Mouse (Mus musculus) thymus, postnatal 4 days (tissue): ENCODE data around the gene Frmd4b.

ENCODE experiments used
- DNase-seq: peaks from one replicate; pipeline ENCODE4 v3.0.0; 2021

Gene Frmd4b

DNA sequence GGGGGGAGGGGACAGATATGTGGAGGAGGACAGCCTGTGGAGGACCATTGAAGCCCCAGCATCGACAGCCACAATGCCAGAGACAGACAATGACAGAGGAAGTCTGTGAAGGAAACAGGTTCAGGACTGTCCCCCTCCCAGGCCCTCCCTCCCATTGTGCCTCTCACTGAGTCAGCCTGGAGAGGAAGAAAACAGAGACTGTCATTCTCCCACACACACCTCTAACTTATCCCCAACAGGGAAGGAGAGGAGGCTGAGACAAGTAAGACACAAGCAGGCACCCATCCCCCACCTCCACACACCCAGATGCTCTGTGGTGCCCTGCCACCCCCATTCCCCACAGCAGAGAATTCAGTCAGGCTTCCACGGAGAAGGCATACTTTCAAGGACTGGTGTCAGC lies 98.9 kb downstream of the Frmd4b start:
- no peak for DNase-seq

DNA sequence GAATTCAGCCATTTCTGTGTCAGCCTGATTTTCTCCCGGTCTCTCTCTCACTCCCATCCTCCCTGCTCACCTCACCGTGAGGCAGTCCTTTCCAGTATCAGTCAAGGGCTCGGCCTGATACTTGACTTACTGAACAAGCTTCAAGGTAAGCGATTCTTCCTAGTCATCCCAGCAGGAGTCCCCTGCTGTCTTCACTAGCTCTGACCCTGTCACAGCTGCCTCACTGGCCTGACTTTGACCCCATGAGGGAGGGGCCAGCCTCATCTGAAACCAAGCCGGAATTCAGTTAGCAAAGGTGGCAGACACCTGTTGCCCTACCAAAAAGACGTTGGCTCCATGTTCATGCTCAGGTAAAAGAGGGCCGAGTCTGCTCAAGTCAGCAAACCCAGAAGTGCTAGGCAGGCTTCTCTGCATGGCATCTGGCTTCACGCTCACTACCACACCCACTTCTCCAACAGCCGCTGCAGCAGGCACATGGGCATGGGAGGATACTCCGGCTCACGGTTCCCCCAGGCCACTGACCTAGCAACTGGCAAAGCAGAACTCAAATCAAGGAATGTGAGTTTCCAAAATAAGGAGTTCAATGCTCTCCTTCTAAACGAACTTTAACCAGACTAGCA lies 99.6 kb downstream of the Frmd4b start:
- no peak for DNase-seq

DNA sequence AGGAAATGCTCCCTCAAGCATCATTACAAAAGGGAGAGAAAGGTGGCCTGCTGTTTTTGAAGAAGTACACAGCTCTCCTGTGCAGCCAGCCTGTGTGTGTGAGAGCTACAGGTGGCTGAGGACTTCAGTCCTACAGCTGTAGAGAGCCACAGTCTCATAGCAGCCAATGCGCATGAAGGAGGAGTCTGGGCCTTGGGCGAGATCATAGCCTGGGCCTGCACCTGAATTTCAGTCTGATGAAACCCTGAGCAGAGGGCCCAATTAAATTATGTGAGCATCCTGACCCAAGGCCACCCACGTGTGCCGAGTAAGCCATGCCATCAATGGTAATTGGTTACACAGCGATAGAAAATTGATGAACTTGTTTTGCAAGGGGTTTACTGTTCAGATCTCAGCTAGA lies 100.4 kb downstream of the Frmd4b start:
- no peak for DNase-seq

DNA sequence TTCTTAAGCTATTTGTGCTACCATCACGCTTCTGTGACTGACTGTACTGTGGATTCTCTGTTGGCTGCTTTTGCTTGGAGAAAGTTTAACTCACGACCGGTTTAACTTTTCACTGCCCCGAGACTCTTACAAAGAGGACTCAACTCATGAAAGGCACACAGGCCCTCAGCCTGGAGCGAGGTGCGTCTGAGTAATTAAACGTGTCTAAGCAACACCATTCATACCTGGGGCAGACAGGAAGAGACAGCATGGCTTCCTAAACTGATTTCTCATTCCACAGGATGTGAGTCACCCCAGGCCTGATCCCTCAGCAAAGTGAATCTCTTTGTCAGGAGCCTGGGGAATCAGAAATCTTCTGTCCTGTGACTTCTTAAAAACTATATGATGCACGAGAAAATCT lies 106.6 kb downstream of the Frmd4b start:
- DNase-seq: no peak

DNA sequence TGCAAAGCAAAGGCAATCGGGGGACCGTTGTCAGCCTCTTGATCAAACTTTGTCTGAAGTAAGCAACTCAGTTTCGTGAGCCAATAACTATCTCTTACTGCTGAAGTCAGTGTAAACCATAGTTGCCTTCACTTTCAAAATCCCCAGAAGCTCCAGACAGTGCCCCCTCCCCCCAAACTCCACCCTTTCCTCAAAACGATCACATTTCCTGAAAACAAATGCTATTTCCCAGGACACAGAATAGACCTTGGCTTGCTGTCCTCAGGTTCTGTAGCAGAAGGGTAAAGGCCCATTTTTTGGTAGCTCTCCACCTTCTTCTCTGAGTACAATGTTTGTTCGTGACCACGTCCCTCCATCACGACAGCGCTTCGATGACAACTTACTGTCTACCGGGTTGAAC lies 107.9 kb downstream of the Frmd4b start:
- no peak for DNase-seq

DNA sequence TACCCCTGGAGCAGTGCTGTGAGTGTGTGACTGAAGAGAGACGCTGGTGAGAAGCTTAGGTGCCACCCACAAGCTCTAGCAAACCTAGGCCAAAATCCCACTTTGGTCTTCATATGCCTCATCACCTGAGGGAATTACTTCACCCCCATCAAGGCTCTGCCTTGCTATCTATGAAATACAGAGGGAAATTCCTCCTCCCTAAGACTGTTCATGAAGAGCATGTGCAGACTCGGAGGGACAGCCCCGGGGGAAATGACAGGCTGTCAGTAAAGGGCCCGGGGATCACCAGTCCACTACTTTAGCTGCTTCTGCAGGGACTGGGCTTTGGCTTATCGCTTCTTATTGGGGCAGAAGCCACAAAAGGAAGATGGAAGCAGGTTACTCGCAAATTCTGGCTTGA lies 108.9 kb downstream of the Frmd4b start:
- no peak for DNase-seq

DNA sequence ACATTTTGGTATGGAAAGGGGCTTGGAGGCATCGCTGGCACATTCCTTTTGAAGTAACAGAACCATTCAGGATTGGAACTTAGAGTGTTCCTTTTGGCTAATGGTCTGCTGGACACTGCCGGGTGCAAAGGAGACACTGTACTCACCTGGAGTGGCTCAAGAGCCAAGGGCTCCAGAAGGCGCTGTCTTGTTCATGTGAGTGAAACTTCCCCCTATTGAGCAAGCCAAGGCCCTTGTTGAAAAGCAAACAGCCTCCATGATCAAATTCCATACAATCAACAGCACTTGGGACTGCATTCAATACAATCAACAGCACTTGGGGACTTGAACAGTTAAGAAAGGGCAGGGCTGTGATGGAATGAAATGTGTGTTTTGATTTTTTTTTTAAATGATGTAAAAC lies 109.4 kb downstream of the Frmd4b start:
- no peak for DNase-seq

DNA sequence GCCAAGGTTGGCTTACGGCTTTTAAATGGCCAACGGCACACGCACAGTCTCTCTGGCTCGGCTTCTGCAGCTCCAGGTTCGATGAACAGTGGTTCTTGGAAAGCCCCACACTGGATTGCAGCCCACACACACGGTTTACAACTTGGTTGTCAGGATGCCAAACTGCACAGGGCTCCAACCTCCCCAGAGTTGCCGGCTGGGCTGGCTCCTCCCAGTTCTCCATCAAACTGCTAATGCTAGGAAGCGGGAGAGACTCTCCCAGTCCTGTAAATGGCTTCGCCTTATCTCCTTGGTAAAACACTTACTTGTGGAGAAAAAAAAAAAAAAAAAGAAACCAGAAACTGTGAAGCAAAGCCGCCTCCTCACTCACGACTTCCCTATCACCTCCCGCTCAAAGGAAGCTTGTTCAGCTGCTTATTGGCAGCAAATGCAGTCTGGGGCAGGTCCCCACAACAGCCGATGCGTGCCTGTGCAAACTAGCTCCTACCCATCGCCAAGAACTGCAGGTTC lies 111.1 kb downstream of the Frmd4b start:
- no peak for DNase-seq

DNA sequence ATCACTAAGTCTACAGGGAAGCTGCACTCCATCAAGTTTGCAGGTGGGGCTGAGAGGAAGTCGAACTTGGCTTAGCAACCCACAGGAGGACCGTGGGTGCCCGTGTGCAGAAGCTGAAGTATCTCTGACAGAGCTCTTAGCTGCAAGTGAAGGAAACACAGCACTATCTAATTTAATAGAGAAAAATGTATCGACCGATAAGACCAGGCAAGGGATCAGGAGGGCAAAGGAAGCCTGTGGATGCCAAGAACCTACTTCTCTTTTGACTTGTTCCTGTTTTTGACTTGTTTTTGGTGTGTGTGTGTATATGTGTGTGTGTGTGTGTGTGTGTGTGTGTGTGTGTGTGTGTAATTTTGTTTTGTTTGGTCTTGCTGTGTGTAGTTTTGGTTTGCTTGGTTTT lies 112.7 kb downstream of the Frmd4b start:
- DNase-seq: peak; percentile 19

DNA sequence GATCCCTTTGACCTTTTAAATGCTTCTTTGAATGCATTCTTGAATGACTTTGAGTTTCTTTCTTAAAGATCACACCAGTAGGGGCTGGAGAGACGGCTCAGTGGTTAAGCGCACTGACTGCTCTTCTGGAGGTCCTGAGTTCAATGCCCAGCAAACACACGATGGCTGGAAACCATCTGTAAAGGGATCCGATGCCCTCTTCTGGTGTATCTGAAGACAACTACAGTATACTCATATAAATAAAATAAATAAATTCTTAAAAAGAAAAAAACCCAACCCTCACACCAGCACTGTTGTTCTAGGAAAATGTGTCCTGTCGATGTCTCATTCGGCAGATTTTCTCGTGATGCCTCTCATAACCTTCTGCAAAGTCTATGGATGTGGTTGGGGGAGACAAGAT lies 116.3 kb downstream of the Frmd4b start:
- DNase-seq: no peak

DNA sequence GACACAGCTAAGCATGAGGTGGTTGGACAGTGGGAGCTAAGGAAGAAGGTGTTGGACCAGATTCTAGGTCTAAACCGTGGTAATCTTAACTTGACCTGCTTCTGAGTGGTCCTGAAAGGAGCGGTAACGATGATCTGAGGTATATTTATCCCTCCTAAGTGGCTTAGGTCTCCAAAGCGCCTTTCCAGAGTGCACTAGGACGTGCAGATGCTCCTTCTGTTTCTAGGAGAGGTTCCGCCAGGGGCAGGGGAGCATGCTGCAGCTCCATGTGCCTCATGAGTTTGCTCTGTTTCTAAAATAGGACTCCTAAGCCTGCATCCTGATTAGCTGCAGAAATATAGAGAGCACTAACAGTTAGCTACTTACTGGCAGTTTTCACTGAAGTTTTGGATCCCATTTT lies 117.1 kb downstream of the Frmd4b start:
- DNase-seq: no peak

DNA sequence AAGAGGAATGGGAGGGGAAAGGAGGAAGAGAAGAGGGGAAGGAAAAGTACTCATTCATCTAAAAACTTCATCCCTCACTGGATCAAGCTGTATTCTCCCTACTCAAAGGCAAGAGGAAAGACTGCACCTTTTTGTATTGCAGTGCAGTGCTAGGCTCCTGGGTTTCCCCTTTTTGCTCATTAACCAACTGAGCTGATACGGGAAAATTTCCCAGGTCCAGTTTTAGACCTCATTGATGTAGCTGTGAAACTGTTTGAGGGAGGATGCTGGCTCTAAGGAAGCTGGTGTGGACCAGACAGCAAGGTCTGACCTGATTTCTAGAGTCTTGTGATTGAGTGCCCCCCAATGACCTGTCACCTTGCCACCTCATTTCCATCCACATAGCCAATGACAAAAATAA lies 121.3 kb downstream of the Frmd4b start:
- no peak for DNase-seq

DNA sequence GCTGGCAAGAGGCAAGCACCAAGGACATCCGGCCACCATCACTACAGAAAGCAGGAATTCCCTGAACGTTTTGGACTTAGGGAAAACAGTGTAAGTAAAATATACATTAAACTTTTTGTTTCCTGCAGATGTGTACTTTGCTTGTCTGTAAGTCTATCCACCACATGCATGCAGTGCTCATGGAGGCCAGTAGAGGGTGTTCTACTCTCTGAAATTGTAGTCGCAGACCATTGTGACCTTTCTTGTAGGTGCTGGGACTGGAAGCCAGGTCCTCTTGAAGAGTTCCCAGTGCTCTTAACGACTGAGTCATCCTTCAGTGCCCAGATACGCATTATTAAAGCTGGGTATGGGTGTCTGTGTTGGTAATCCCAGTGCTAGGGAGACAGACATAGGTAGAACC lies 126.3 kb downstream of the Frmd4b start:
- DNase-seq: peak; percentile 23

DNA sequence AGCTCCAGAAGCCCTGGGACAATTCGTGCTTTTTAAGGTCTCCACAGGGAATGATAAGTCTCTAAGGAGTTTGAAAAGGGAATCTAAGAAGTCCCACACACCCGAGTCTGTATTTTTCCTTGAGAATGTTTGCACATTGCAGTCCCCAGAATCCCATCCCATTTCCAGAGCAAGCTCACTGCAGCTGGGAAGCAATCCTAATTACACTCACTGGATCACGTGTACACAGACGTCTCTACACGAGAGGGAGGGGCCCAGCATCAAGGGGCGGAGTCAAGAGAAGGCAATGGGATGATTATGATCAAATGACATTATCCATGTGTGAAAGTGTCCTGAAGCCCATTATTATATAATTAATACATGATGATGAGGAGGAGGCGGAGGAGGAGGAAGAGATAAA lies 128.5 kb downstream of the Frmd4b start:
- DNase-seq: no peak

DNA sequence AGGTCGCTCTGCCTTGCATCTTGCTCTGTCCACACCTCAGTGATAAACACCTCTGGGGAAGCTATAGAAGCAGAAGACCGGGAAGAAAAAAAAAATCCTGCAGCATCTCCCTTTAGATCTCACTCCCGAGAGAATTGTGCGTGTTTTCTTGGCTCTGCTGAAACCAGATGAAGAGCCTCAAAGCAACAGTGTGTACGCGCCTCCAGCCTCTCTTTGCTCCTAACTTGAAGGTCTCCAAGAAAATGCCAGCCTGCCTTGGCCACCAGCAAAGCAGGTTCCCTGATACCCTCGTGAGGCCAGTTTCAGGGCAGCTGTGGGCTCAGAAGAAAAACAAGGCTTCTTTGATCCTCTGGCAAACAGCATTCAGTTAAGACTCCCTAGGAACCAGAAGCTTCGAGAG lies 129.1 kb downstream of the Frmd4b start:
- DNase-seq: no peak

DNA sequence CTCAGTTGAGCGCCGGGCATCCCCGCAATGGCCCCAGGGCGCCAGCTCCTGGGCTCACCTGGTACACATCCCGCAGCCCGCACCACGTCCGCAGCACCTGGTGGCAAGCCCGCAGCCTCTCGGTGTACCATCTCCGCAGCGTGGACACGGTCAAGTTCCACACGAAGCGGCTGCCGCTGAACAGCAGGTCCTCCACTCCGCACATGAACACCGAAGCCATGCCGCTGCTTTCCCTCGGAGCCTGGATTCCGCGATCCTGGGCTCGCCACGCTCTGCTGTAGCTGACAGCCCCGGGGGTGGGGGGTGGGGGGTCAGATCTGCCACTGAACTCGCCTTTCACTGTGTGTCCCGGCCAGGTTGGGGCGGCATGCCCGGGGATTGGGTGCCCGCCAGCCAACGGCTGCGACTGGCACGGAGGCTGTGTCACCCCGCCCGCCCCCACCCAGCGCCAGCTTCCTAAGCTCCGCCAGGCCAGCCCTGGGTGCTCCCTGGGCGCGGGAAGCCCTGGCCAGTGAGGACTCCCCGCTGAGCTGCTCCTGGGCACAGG lies 129.7 kb downstream of the Frmd4b start:
- peak; percentile 25 for DNase-seq

DNA sequence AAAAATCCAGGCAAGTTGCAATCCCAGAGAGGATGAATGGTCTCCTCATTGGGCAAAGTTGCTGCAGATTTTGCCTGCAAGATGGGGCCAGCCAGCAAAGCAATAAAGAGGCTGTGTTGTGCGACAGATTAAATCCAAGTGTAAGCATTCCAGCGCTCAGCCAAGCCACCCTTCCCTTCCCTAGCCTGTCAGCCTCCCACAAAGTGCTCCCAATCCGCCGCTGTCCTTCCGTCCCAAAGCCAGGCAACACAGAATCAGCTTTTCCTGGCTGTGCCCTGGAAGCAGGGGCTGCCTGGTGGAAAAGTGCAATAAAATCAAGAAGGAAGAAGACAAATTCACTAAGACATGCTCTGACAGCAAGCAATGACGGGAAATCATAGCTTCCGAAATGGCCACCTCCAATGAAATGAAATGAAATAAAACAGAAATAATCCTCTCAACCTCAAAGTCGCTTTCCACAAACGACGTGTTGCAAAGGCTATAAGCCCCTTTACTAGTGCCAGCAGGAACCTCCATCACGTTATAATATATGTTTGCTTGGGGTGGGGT lies 130.5 kb downstream of the Frmd4b start:
- no peak for DNase-seq

DNA sequence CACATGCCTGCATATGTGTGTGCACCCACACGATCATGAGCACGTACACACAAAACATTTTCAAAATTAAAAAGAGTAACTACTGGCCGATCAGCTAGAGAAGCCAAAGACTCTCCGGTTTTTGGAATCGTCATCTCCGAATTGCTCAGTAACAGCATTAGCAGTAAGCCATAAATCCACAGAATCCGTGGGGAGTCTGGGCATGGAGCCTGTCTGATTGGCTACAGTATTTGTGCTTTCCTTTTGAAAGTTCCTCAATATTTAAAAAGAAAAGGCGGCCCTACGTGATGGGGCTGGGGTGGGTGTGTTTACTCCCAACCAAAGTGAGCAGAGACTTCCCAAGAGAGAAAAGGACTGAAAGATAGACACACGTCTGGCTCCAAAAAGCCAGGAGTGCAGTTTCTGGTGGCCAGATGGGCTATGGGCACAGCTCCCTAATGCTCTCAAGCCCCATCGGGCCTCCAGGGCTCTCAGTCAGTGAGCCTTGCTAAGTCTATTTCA lies 131.4 kb downstream of the Frmd4b start:
- DNase-seq: no peak

DNA sequence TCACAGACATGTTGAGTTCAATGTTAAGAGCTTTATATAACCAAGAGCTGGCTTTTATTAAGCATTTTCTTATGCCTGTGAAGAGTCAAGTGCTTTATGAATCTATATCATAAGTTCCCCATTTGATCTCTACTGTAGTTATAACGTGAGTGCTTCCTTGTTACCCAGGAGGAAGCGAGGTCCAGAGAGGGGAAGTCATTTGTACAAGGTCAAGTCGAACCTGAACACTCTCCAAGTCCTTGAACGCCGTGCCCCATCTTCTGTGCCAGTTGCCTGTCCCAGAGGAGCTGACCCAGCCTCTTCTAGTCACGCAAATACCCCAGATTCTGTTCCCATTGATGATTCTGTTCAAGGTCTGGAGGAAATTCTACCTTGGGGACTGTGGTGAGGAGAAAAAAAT lies 135.4 kb downstream of the Frmd4b start:
- DNase-seq: no peak

DNA sequence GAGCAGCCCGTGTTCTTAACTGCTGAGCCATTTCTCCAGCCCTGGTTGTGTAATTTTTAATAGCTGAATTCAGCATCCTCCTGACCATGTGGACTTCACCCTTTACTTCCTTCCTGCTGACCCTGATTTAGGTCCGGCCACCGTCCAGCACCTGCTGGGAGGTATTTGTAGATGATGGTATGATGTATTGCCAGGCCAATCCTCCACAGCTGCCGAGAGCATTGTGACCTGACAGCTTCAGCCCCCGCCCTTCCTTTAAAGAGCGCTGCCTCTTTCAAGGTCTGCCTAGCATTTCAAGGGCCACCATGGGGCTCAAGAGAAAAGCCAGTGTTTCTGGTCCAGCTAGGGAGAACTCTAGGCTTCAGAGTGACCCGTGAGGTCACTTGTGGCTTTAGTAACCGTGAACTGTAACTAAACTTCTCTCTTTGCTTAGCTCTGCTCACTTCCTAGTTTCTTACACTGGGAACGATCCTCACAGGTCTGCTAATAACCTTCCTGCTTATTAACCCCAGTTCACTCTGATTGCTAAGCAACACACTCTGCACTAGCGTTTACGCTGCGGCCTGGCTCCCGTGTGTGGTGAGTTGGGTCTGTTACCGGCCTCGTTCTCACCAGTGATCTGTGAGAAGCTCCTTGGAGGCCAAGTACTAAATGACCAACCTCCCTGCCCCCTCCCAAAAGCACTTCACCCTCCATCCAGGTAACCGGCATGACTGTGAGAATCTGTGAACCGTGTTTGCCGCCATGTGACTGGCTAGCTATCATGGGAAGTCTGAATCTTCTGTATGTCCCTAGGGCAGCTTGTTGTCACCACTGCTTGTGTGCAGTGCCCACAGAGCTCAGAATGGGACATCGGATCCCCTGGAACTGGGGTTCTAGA lies 138.1 kb downstream of the Frmd4b start:
- no peak for DNase-seq

DNA sequence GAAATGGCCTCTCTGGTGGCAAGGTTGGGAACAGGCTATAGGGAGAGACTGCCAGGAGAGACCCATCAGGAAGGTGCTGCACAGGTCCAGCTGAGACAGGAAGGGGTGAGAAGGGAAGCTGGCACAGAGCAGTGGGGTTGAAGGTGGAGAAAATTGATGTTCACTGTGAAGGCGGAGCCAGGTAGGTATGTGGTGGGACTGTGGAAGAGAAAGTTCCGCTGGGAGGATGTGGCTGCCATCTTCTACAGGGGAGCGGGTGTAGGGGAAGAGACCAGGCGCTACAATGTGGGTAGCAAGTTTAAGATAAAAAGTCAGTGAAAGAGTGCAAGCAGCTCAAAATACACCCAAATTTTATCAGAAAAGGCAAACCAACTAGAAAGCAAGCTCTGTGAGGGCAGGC lies 143.7 kb downstream of the Frmd4b start:
- peak; percentile 19 for DNase-seq

DNA sequence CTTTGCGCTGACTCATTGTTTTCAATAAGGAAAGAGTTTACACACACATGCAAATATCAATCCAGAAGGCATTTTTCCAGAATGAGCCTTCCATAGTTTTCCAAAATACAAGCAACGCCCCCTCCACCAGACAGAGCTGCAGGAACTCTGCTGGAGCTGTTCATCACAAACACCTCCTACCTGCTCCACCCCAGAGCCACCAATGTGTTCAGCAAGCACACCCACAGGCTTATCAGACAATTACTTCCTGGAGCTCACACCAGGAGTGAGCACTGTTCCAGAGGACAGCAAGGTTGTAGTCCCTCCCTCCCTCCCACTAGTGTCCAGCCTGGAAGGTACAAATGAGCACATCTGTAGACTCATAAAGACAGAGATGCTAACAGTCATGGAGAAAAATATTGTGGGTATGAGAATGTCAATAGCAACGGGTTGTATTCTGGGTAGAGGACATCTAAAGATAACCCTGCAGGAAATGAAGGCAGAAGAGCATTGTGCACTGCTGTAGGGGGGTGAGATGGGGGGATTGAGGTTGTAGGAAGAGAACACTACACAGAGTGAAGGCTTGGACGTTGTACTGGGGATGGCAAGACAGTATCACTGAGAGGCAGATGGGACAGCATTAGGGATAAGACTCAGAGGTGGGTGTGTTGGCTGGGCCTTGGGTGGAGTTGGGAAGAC lies 144.3 kb downstream of the Frmd4b start:
- no peak for DNase-seq

DNA sequence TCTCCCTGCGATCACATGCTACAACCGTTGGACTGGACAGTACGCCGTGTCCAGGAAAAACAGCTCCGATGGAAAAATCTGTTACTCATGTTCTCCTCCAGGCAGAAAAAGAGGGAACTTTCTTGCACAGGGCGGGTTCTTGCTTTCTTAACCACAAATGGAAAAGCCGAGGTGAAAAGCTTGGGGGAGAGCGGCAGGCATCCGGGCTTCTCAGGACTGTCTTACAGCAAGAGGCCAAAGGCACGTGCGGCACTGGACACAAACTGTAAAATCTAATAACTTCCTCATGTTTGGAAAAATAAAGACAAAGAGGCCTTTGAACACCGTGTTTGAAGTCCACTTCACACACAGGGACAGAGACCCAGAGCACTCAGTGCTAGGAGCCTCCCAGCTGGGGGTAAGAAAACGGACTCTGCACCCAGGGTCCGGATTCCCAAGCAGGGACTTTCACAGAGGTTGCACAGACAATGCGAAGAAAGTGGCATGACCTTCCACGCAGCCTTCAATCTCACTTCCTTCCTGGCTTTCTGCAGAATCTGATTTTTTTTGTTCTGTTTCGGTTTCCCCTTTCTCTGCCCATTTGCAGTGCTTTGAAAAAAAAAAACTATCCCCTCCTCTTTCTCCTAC lies 153.3 kb downstream of the Frmd4b start:
- no peak for DNase-seq
